Mouse (Mus musculus) MEL (cell line): ENCODE measurements around the gene Fam136a. TPM values are rescaled to one million over a fixed set of nuclear protein-coding genes. Genes with fewer than 3 reads are reported as not detected.

Experiments
- DNase-seq: peaks from one replicate; pipeline ENCODE4 v3.0.0; 2011; ENCODE audit warnings: low read depth, low spot score
- H3K27ac ChIP-seq: 2 replicates; pipeline ENCODE4 v1.5.1; 2012; ENCODE audit warnings: low read depth, mild to moderate bottlenecking, control low read depth, low read length, moderate library complexity; ENCODE audit not compliant: control insufficient read depth
- H3K27me3 ChIP-seq, 2 experiments: fragments of 150-350 bp in 1 of 2; sonication (generic) in 1 of 2; 2 replicates each; pipeline ENCODE4 v1.6.1; 2012; ENCODE audit warnings: low read length in 2 of 2, mild to moderate bottlenecking in 2 of 2, improper control_type of control experiment in 1 of 2, moderate library complexity in 1 of 2; ENCODE audit not compliant: insufficient read depth in 2 of 2, control insufficient read depth in 1 of 2
- H3K36me3 ChIP-seq, 2 experiments: 2 replicates each; pipeline ENCODE4 v1.6.1; 2012 to 2014; ENCODE audit warnings: low read length in 2 of 2, improper control_type of control experiment in 1 of 2, inconsistent platforms in 1 of 2, mild to moderate bottlenecking in 1 of 2; ENCODE audit not compliant: insufficient read depth in 2 of 2, control insufficient read depth in 1 of 2
- H3K4me1 ChIP-seq, 2 experiments: fragments of 150-350 bp in 1 of 2; sonication (generic) in 1 of 2; 2 replicates each; pipeline ENCODE4 v1.6.1; 2012; ENCODE audit warnings: low read length in 2 of 2, improper control_type of control experiment in 1 of 2, mild to moderate bottlenecking in 1 of 2; ENCODE audit not compliant: insufficient read depth in 2 of 2, control insufficient read depth in 1 of 2
- H3K4me3 ChIP-seq, 2 experiments: fragments of 150-350 bp in 1 of 2; sonication (generic) in 1 of 2; 2 replicates each; pipeline ENCODE4 v1.5.1; 2012; ENCODE audit warnings: low read depth in 2 of 2, low read length in 2 of 2, mild to moderate bottlenecking in 2 of 2, moderate library complexity in 2 of 2, control low read depth in 1 of 2, improper control_type of control experiment in 1 of 2; ENCODE audit not compliant: control insufficient read depth in 1 of 2, insufficient read depth in 1 of 2
- H3K79me2 ChIP-seq: 2 replicates; pipeline ENCODE4 v1.6.1; 2012; ENCODE audit warnings: mild to moderate bottlenecking, low read length, moderate library complexity; ENCODE audit not compliant: control insufficient read depth, poor library complexity, insufficient read depth
- H3K9ac ChIP-seq: 2 replicates; pipeline ENCODE4 v1.6.1; 2012; ENCODE audit warnings: low read depth, mild to moderate bottlenecking, control low read depth, low read length, moderate library complexity; ENCODE audit not compliant: control insufficient read depth, poor library complexity, severe bottlenecking
- H3K9me3 ChIP-seq: fragments of 150-350 bp; sonication (generic); replicated peaks from 2 replicates; pipeline ENCODE4 v1.6.1; 2012; ENCODE audit warnings: mild to moderate bottlenecking, low read length, improper control_type of control experiment, moderate library complexity; ENCODE audit not compliant: insufficient read depth
- ELF1 ChIP-seq: IDR thresholded peaks from 2 replicates; pipeline ENCODE4 v1.6.1; 2014; ENCODE audit warnings: low read depth, mild to moderate bottlenecking, inconsistent platforms, low read length, improper control_type of control experiment, moderate library complexity
- EP300 ChIP-seq, 2 experiments: IDR thresholded peaks; 2 replicates each; pipeline ENCODE4 v1.6.1; 2011; ENCODE audit warnings: improper control_type of control experiment in 2 of 2, low read length in 2 of 2, low read depth in 1 of 2, mild to moderate bottlenecking in 1 of 2
- GABPA ChIP-seq: IDR thresholded peaks from 2 replicates; pipeline ENCODE4 v1.6.1; 2012; ENCODE audit warnings: low read depth, mild to moderate bottlenecking, inconsistent platforms, low read length, improper control_type of control experiment, moderate library complexity
- GATA1 ChIP-seq: IDR thresholded peaks from 2 replicates; pipeline ENCODE4 v1.6.1; 2011; ENCODE audit warnings: low read depth, low read length, improper control_type of control experiment
- JUND ChIP-seq: IDR thresholded peaks from 2 replicates; pipeline ENCODE4 v1.6.1; 2011; ENCODE audit warnings: low read depth, mild to moderate bottlenecking, improper control_type of control experiment, low read length
- MAFK ChIP-seq: IDR thresholded peaks from 2 replicates; pipeline ENCODE4 v1.6.1; 2011; ENCODE audit warnings: low read depth, mild to moderate bottlenecking, low read length, improper control_type of control experiment, borderline replicate concordance
- MAZ ChIP-seq: IDR thresholded peaks from 2 replicates; pipeline ENCODE4 v1.6.1; 2012; ENCODE audit warnings: low read depth, mild to moderate bottlenecking, inconsistent platforms, low read length, improper control_type of control experiment
- MYB ChIP-seq: IDR thresholded peaks from 2 replicates; pipeline ENCODE4 v1.6.1; 2011; ENCODE audit warnings: mild to moderate bottlenecking, low read depth, low read length, improper control_type of control experiment
- MYC ChIP-seq: IDR thresholded peaks from 2 replicates; pipeline ENCODE4 v1.6.1; 2011; ENCODE audit warnings: low read depth, mild to moderate bottlenecking, low read length, improper control_type of control experiment, moderate library complexity
- POLR2AphosphoS2 ChIP-seq: IDR thresholded peaks from 2 replicates; pipeline ENCODE4 v1.6.1; 2011; ENCODE audit warnings: low read length, improper control_type of control experiment
- RAD21 ChIP-seq: IDR thresholded peaks from 2 replicates; pipeline ENCODE4 v1.6.1; 2011; ENCODE audit warnings: mild to moderate bottlenecking, low read depth, low read length, improper control_type of control experiment
- TBP ChIP-seq: IDR thresholded peaks from 2 replicates; pipeline ENCODE4 v1.8.0; 2011; ENCODE audit warnings: low read depth, low read length, improper control_type of control experiment
- TCF12 ChIP-seq: IDR thresholded peaks from 2 replicates; pipeline ENCODE4 v1.6.1; 2014; ENCODE audit warnings: low read depth, mild to moderate bottlenecking, inconsistent platforms, low read length, improper control_type of control experiment, moderate library complexity
- UBTF ChIP-seq: IDR thresholded peaks from 2 replicates; pipeline ENCODE4 v1.6.1; 2012; ENCODE audit warnings: low read depth, mild to moderate bottlenecking, inconsistent platforms, low read length, improper control_type of control experiment, moderate library complexity, borderline replicate concordance; ENCODE audit not compliant: insufficient read depth
- ZC3H11A ChIP-seq: IDR thresholded peaks from 2 replicates; pipeline ENCODE4 v1.6.1; 2012; ENCODE audit warnings: low read depth, mild to moderate bottlenecking, inconsistent platforms, low read length, improper control_type of control experiment
- ZKSCAN1 ChIP-seq: IDR thresholded peaks from 2 replicates; pipeline ENCODE4 v1.6.1; 2012; ENCODE audit warnings: low read depth, mild to moderate bottlenecking, inconsistent platforms, low read length, improper control_type of control experiment, moderate library complexity
- polyA plus RNA-seq, 2 experiments: library from polyadenylated mRNA; stranded (reverse) in 1 of 2; unstranded in 1 of 2; fragments of >175 nt in 1 of 2; fragments of >200 nt in 1 of 2; gene quantifications; 2 replicates each; pipeline versions ENCODE4 v1.2.1 to v1.2.4; 2012; ENCODE audit warnings: low replicate concordance in 2 of 2, low read depth in 1 of 2; ENCODE audit not compliant: insufficient read length in 2 of 2, insufficient read depth in 1 of 2, missing spikeins in 1 of 2
- total RNA-seq: library from RNA; depleted of rRNA; stranded (reverse); fragments of 300-350 nt; gene quantifications from 2 replicates; pipeline ENCODE4 v1.2.3, GENCODE M21; 2012

The Fam136a gene
- total and polyA plus RNA-seq, 3 experiments: 53.0 to 89.2 TPM; not detected in 1

DNA sequence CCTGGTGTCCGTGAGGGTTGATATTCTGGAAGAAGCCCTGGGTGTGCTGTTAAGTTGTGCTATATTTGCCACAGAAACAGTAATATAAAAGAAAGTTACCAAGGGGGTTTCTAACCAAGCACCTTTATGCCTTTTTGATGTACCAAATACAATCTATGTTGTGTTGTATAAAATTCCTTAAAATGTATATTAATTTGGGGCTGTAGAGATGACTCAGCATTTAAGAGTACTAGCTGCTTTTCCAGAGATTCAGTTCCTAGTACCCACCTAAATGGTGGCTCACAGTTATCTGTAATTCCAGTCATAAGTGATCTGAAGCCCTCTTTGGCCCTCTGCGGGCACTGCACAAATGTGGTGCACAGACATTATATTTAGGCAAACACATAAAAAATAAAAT is 1.4 kb downstream of the Fam136a start:
- Histone ChIP-seq H3K9me3 (no peaks in the 10 kb centered on the region), H3K27me3 (no peaks in the 10 kb centered on the region), H3K4me3 (no peak overlapping the region; a peak in 1 of 4 replicates), H3K4me1 (peaks cover 0 to 14% of the 10 kb centered on the region in 2 experiments; a peak in 2 of 4 replicates), H3K79me2 (peaks cover 18% of the 10 kb centered on the region), H3K9ac (peak overlapping the region; percentile 86; the same call in 1 of the 2 replicates), H3K36me3 (peaks cover 0 to 13% of the 10 kb centered on the region in 2 experiments; a peak in 2 of 4 replicates), H3K27ac (no peak overlapping the region)
- TF ChIP-seq ZC3H11A: no peak
- TF ChIP-seq MAZ: no peak
- no peak for TF ChIP-seq ZKSCAN1
- TF ChIP-seq MAFK: no peak
- TF ChIP-seq GATA1: no peak
- no peak for TF ChIP-seq RAD21
- no peak for TF ChIP-seq TBP
- TF ChIP-seq EP300 (IDR thresholded peaks at IDR 0.05; ENCODE audit: low read depth in 1 of 2, low read length in 2 of 2): no peak
- no peak for TF ChIP-seq UBTF
- no peak for TF ChIP-seq JUND
- no peak for TF ChIP-seq TCF12
- no peak for TF ChIP-seq MYB
- TF ChIP-seq MYC: no peak
- no peak for TF ChIP-seq ELF1
- no peak for TF ChIP-seq GABPA
- TF ChIP-seq POLR2AphosphoS2: no peak
- DNase-seq: no peak

DNA sequence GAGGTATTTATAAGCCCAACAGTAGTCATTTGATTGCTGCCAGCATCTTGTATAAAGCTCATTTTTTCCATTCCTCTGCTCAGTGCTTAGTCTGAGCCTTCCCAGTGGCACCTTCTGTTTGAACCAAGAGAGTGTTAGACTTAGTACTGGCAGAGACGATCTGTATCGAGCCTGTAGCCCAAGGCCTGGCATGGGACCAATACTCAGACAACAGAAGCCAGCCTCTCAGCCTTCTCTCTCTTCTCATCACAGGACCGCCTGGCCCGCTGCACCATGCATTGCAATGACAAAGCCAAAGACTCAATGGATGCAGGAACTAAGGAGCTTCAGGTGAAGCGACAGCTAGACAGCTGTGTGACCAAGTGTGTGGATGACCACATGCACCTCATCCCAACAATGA is 3.0 kb downstream of the Fam136a start:
- Histone ChIP-seq H3K27ac (no peak overlapping the region), H3K79me2 (peaks cover 34% of the 10 kb centered on the region), H3K4me3 (no peak overlapping the region), H3K9ac (no peak overlapping the region), H3K27me3 (no peaks in the 10 kb centered on the region), H3K4me1 (peaks cover 2 to 18% of the 10 kb centered on the region in 2 experiments; a peak in 3 of 4 replicates), H3K36me3 (peaks cover 0 to 25% of the 10 kb centered on the region in 2 experiments; a peak in 3 of 4 replicates), H3K9me3 (no peaks in the 10 kb centered on the region)
- no peak for TF ChIP-seq JUND
- DNase-seq: no peak
